Mouse (Mus musculus): Measurements from ENCODE around the gene Slc44a2.

- no peak for TF ChIP-seq CTCF (IDR thresholded peaks at IDR 0.05; ENCODE audit: borderline replicate concordance, insufficient read depth, low read depth, low read length)
- no peak for TF ChIP-seq POLR2A (IDR thresholded peaks at IDR 0.05; ENCODE audit: borderline replicate concordance, insufficient read depth, low read length)
Measured at GRCm38 (mm10) chr9:21289337-21289671, 31.2 kb upstream of the Slc44a2 start.

Measured in cerebellum, adult 2 months (tissue).